Mouse (Mus musculus) MEL (cell line): ENCODE measurements around the gene Klb.

ENCODE experiments used
- CHD2 ChIP-seq: IDR thresholded peaks from 2 replicates; pipeline ENCODE4 v1.6.1; 2011; ENCODE audit warnings: low read length, improper control_type of control experiment
- CTCF ChIP-seq, 3 experiments: IDR thresholded peaks in 2 of 3; conservative IDR thresholded peaks in 1 of 3; 2 replicates each; pipeline ENCODE4 v1.5.1; 2011 to 2012; ENCODE audit warnings: low read length in 3 of 3, low read depth in 2 of 3, mild to moderate bottlenecking in 2 of 3, improper control_type of control experiment in 1 of 3, inconsistent platforms in 1 of 3, mixed read lengths in 1 of 3, moderate library complexity in 1 of 3; ENCODE audit not compliant: control insufficient read depth in 1 of 3, insufficient read depth in 1 of 3, poor library complexity in 1 of 3, severe bottlenecking in 1 of 3
- ELF1 ChIP-seq: IDR thresholded peaks from 2 replicates; pipeline ENCODE4 v1.6.1; 2014; ENCODE audit warnings: low read depth, mild to moderate bottlenecking, inconsistent platforms, low read length, improper control_type of control experiment, moderate library complexity
- ETS1 ChIP-seq: IDR thresholded peaks from 2 replicates; pipeline ENCODE4 v1.6.1; 2012; ENCODE audit warnings: low read depth, mild to moderate bottlenecking, inconsistent platforms, low read length, improper control_type of control experiment, moderate library complexity
- GATA1 ChIP-seq: IDR thresholded peaks from 2 replicates; pipeline ENCODE4 v1.6.1; 2011; ENCODE audit warnings: low read depth, low read length, improper control_type of control experiment
- POLR2A ChIP-seq, 2 experiments: IDR thresholded peaks; 2 replicates each; pipeline ENCODE4 v1.6.1; 2011 to 2012; ENCODE audit warnings: low read length in 2 of 2, mild to moderate bottlenecking in 2 of 2, control low read depth in 1 of 2, improper control_type of control experiment in 1 of 2, low read depth in 1 of 2, moderate library complexity in 1 of 2; ENCODE audit not compliant: control insufficient read depth in 1 of 2, insufficient read depth in 1 of 2, poor library complexity in 1 of 2
- TBP ChIP-seq: IDR thresholded peaks from 2 replicates; pipeline ENCODE4 v1.8.0; 2011; ENCODE audit warnings: low read depth, low read length, improper control_type of control experiment
- USF2 ChIP-seq, 2 experiments: IDR thresholded peaks; 2 replicates each; pipeline ENCODE4 v1.6.1; 2011 to 2012; ENCODE audit warnings: improper control_type of control experiment in 2 of 2, low read length in 2 of 2, borderline replicate concordance in 1 of 2, inconsistent platforms in 1 of 2, low read depth in 1 of 2, mild to moderate bottlenecking in 1 of 2; ENCODE audit not compliant: insufficient read depth in 1 of 2
- ZKSCAN1 ChIP-seq: IDR thresholded peaks from 2 replicates; pipeline ENCODE4 v1.6.1; 2012; ENCODE audit warnings: low read depth, mild to moderate bottlenecking, inconsistent platforms, low read length, improper control_type of control experiment, moderate library complexity
- ZNF384 ChIP-seq: IDR thresholded peaks from 2 replicates; pipeline ENCODE4 v1.6.1; 2012; ENCODE audit warnings: low read depth, mild to moderate bottlenecking, inconsistent platforms, low read length, improper control_type of control experiment

GRCm38 (mm10) chr5:65308866-65309265 lies 39.2 kb upstream of the Klb start:
- TF ChIP-seq ELF1 (no peak), GATA1 (no peak), ETS1 (no peak), CTCF (IDR thresholded peaks at IDR 0.05 in 2 of 3, conservative IDR thresholded peaks at IDR 0.05 in 1 of 3; ENCODE audit: control insufficient read depth in 1 of 3, insufficient read depth in 1 of 3, low read depth in 2 of 3, low read length in 3 of 3, poor library complexity in 1 of 3, severe bottlenecking in 1 of 3) (no peak), POLR2A (IDR thresholded peaks at IDR 0.05; ENCODE audit: control insufficient read depth in 1 of 2, insufficient read depth in 1 of 2, low read depth in 1 of 2, low read length in 2 of 2, poor library complexity in 1 of 2) (no peak), ZNF384 (no peak), ZKSCAN1 (no peak), CHD2 (no peak), USF2 (IDR thresholded peaks at IDR 0.05; ENCODE audit: borderline replicate concordance in 1 of 2, insufficient read depth in 1 of 2, low read depth in 1 of 2, low read length in 2 of 2) (no peak), TBP (no peak)
